Mouse (Mus musculus): ENCODE data around the gene Krcc1.
"Not testable (repeated sequence)": the region's sequence is repeated elsewhere in the genome, so short reads cannot be mapped to it uniquely, and the experiment has no call there.

Gene Krcc1

DNA sequence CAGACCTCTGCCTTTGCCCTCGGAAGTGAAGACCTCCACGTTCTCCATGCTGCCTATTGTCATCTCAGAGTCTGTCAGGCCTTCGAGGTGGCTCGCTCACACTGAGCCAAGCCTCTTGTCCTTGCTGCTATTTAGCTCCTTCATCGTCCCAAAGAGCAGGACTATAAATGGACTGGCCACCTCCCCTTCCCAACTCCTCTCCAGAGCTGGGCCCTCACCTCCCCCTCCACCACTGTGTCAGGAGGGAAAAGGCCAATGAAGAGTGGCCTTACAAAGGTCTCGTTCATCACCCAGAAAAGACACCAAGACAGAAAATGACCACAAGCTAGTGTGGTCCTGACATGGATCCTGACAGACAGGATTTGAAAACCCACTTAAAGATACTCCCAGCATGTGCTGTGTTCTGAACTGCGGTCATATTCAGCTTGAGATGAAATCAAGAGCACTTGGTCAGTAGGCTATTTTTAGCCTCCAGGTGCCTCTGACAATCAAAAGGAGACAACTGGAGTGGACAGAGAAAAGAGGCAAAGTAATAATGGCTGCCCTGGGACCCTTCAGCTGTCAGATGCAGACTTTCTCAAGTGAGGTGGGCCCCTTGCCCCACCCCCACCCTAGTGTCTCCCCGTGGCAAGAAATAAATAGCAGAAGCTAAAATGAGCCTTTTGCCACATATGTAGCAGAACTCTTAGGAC, 9.2 kb upstream of the Krcc1 start:
- no peak for DNase-seq (ENCODE audit: low spot score)

GRCm38 (mm10) chr6:71267603-71268002, 3.9 kb upstream of the Krcc1 start:
- DNase-seq (ENCODE audit: low spot score): not testable (repeated sequence)

GRCm38 (mm10) chr6:71268929-71269685, 2.4 kb upstream of the Krcc1 start:
- no peak for DNase-seq (ENCODE audit: low spot score)

DNA sequence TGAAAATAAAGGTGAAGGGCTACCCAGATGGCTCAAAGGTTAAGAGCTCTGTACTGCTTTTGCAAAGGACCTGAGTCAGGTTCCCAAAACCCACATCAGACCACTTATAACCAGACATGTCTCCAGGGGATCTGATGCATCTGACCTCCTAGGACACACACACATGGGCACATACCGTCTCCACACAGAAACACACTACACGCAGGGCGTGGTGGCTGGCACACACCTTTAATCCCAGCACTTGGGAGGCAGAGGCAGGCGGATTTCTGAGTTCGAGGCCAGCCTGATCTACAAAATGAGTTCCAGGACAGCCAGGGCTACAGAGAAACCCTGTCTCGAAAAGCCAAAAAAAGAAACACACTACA, 1.8 kb upstream of the Krcc1 start:
- not testable (repeated sequence) for DNase-seq (ENCODE audit: low spot score)

DNA sequence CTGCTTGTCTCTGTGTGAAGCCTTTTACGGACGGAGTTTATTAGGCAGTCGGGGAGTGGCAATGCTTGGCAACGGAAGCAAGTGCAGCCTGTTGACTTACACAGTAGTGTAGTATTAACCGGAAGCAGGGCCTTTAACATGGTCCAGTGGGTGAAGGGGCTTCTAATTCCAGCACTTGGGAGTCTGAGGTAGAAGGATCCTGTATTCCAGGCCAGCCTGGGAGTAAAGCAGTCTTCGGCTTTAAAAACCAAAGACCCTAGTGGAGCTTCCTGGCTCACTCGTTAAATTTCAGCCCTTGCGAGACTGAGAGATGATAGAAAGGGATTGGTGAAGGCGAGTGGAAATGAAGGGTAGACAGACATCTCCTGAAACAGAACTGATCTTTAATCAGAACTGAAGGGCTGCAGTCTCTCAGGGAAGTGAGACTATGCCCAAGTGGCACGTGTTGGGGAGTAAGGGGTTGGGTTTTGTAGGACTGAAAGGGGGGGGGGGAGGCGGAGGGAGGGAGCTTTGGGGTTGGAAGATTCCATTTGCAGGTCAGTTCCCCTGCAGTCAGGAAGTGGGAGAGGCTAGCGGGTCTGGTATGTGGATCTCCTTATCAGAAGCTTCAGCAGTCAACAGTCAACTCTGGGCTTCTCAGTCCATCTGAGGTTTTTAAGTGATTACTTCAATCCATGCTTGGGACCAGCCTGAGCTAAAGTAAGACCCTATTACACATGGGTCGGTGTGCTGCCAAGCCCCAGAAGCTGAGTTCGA, 998 bp upstream of the Krcc1 start:
- peak; percentile 17 for DNase-seq (ENCODE audit: low spot score)

DNA sequence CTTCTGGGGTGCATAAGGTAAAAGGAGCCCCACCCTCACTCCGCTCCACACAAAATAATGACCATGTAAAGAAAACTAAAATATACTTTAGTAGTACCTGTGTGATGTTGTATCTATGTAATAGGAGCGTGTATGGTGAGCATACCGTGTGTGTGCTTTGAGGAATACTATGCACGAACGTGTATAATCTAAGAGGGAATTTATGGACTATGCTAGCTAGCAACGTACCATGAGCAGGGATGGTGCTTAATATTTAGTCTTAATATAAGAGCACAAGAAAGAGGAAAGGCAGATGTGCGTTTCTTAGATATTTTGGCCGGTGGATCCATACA, 454 bp upstream of the Krcc1 start:
- DNase-seq (ENCODE audit: low spot score): no peak

DNA sequence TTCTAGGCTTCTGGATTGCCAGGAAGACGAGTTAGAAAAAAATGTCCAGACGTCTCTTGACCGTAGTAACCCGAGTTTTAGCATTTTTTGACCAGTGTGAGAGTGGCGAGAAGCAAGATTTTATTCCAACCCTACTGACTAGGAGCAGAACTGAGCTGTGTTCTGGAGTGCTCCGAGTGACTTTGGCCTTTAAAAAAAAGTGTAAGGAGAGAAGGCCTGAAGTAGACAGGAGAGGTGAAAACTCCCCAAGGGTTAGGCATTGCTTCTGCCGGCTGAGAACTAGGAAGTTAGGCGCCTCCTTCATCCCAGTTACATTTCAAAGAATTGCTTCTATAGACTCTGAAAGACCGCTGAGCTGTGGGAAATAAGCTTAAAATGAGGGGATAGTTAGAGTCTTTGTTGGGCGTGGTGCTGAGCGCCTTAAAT, 852 bp downstream of the Krcc1 start:
- DNase-seq (ENCODE audit: low spot score): no peak

- no peak for DNase-seq (ENCODE audit: low spot score)
Measured at GRCm38 (mm10) chr6:71273715-71274114, 2.2 kb downstream of the Krcc1 start.

- no peak for DNase-seq (ENCODE audit: low spot score)
Measured at GRCm38 (mm10) chr6:71274621-71275020, 3.1 kb downstream of the Krcc1 start.

DNA sequence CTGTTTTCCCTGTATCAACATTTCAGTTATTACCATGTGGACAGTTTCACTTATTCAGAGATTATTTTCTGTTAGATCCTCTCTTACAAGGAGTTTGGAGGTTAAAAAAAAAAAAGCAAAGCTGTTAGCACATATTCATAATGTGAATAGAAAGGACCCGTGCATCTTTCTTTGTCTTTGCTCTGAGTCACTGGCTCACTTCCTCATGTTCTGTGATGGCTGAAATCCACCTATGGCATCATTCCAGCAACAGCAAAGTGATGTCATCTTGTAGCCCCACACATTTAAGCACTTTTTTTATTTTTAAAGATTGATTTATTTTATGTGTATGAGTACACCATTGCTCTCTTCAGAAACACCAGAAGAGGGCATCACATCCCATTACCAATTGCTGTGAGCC, 7.9 kb downstream of the Krcc1 start:
- DNase-seq (ENCODE audit: low spot score): no peak

DNA sequence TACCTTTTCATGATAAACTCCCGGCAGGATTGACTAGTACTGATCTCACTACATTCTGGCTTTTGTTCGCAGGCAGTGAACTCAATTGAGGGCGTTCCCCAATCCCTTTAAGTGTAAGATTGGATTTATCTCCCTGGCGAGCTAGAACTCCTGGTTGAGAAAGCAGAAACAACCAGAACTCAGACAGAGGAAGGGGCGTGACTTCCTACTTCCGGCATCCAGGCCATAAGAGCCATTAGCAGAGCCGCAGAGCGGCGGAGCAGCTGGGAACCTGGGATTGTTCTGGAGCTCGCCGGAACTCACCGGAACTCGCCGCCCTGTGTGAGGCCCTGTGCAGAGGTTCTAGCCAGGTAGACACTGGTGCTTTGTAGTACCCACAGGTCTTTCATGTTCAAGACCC, 22.0 kb downstream of the Krcc1 start:
- no peak for DNase-seq (ENCODE audit: low spot score)

- DNase-seq (ENCODE audit: low spot score): no peak
Measured at GRCm38 (mm10) chr6:71295303-71295702, 23.8 kb downstream of the Krcc1 start.

DNA sequence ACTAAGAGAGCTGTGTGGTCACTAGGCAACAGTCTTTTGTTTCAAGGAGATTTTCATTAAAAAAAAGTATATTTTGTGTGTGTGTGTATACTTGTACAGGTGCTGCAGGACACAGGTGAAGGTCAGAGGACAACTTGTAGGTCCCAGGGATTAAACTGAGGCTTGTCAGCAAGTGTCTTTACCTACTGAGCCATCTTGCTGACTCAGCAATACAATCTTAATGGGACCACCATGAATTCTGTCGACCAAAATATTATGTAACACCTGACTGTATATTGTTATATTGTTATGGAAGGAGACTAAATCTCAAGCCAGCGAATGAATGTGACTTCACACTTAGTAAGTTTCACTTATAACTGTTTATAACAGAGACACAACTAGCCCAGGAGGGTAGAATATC, 26.6 kb downstream of the Krcc1 start:
- no peak for DNase-seq (ENCODE audit: low spot score)

GRCm38 (mm10) chr6:71298751-71299150, 27.3 kb downstream of the Krcc1 start:
- DNase-seq (ENCODE audit: low spot score): no peak

GRCm38 (mm10) chr6:71302097-71302731, 30.7 kb downstream of the Krcc1 start:
- DNase-seq (ENCODE audit: low spot score): no peak

GRCm38 (mm10) chr6:71307486-71307885, 36.0 kb downstream of the Krcc1 start:
- DNase-seq (ENCODE audit: low spot score): no peak

DNA sequence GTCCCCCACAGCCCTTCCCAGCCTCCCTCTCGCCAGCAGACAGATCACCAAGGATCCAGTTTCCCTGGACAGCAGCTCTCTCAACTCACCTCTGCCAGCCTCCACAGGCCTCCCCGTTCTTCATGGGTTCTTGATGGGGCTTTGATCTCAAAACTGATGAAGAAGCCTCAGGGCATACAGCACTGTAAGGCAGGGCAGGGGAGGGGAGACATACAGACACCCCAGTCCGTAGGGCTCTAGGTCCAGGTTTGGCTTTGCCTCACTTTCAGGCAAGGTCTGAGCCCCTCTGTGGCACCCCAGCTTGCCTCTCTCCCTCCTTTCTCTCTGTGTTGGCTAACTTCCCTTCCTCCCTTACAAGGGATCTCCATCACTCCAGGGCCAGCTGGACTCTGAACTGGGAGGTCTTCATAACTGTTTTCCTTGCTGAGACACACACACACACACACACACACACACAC, 50.4 kb downstream of the Krcc1 start, which contains the start of gene Smyd1:
Gene Smyd1, minus strand, starts transcription at position 408 of the 458 bp plus-strand sequence.
- no peak for DNase-seq (ENCODE audit: low spot score)

DNA sequence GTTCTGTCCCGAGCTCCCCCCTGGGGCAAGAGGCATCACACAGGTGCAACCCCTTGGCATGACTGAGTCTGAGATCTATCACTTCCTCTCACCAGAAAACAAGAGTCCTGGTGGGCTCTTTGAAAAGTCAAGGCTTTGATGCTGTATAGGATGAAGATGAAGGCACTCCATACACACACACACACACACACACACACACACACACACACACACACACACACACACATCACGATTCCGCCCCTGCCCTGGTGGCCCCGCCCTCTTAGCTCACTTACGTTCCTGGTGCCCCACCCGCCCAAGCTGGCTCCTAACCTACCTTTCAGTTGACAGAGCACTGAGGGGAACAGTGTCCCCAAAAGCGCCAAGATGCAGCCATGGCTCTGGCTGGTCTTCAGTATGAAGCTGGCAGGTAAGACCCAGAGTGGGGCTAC, 51.0 kb downstream of the Krcc1 start, which contains the start of gene Cd8b1:
Gene Cd8b1, plus strand, starts transcription at position 298 of the 431 bp plus-strand sequence.
- no peak for DNase-seq (ENCODE audit: low spot score)

GRCm38 (mm10) chr6:71324816-71325215, 53.3 kb downstream of the Krcc1 start:
- DNase-seq (ENCODE audit: low spot score): no peak

GRCm38 (mm10) chr6:71329881-71330280, 58.4 kb downstream of the Krcc1 start:
- no peak for DNase-seq (ENCODE audit: low spot score)

GRCm38 (mm10) chr6:71330486-71330885, 59.0 kb downstream of the Krcc1 start:
- DNase-seq (ENCODE audit: low spot score): no peak

DNA sequence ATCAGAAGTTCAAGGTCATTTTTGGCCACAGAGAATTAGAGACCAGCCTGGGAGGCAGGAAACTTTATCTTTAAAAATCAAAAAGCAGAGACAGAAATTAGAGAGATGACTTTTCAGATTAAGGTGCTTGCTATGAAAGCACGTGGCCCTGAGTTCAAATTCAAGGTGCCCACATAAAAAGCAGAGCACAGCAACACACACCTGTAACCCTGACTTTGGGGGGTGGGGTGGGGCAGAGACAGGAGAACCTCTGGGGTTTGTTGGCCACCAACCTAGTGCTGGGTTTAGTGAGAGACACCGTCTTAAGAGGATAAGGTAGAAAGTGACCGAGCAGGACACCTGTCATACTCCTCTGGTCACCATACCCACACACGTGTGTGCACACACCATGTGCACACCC, 60.0 kb downstream of the Krcc1 start:
- DNase-seq (ENCODE audit: low spot score): not testable (repeated sequence)
